Mouse (Mus musculus) urinary bladder, postnatal 36 days (tissue): Measurements from ENCODE around the gene Suz12.

Source experiments
- DNase-seq, 2 experiments: peaks; one replicate each; pipeline ENCODE4 v3.0.0; 2022; ENCODE audit warnings: low spot score in 2 of 2, mixed read lengths in 1 of 2

The Suz12 gene

GRCm38 (mm10) chr11:80072365-80072764 lies 79.5 kb downstream of the Suz12 start:
- no peak for DNase-seq

DNA sequence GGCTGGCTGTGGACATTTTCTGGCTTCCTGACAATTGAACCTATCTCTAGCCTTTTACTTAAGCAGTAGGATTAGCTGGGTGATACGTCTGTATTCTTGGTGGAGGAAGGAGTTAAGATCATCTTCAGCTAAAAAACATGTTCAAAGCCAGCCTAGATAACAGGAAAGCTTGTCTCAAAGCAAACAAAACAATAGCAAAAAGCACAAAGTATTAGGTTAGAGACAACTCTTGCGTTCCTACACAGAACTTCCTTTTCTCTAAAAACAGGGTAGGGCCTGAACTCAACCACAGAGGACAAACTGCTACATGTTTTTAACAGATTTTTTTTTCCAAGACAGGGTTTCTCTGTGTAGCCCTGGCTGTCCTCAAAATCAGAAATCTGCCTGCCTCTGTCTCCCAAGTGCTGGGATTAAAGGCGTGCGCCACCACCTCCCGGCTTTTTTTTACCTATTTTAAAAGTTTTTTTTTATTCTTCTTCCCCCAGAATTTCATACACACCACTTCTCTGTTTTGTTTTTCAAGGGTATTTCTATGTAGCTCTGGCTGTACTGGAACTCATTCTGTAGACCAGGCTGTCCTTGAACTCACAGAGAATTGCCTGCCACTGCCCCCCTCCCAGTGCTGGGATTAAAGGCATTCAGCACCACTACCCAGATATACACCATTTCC lies 82.8 kb downstream of the Suz12 start:
- DNase-seq = no peak

DNA sequence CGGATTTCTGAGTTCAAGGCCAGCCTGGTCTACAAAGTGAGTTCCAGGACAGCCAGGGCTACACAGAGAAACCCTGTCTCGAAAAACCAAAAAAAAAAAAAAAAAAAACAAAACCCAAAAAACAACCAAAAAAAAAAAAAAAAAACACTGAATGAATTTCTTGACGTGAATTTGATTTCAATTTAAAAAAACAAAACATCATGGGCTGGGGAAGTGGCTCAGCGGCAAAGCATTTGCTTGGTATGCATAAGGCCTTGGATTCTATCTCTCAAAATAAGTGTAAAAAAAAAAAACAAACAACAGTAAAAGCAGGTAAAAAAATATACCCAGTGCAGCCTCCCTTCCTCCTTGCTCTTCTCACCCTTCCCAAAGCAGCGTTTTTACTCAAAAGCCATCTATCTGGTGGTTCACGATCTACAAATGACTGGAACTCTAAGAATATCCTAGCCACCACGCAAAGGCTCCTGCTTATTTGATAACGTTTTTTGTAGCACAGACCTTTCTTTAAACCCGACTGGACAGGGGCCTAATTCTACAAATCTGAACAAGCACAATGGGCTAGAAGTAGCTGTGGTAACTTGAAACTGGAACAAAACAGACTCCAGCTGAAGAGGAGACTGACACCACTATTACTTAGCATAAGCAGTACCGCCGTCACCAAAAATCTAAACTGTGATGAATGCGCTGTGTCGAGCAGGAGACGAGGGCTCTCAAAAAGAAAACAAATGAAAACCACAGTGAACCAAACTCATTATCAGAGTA lies 85.1 kb downstream of the Suz12 start:
- no peak for DNase-seq

- DNase-seq = no peak
These were observed 85.9 kb downstream of the Suz12 start for GRCm38 (mm10) chr11:80078831-80079230.

GRCm38 (mm10) chr11:80079751-80080150 lies 86.8 kb downstream of the Suz12 start:
- DNase-seq = no peak

DNA sequence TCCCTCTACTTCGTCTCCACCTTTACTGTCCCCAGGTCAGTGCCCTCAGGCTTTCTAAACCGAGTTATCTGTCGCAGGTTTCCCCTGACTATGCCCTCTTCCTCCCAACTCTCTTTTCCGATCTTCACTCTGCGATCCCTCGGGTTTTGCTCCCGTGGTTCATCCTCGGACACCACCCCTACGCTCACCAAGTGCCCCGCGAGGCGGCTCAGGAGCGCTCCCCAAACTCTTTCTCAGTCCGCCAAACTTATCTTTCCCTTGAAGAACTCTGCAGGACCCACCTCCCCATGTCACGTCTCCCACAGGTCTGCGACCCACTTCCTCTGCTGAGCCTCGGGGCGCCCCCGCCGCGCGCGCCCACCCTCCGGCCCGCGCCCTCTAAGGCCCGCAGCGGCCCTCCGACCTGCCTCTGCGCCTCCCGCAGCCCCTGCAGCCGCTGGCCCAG lies 87.5 kb downstream of the Suz12 start:
- DNase-seq = peak in 1 of 2 experiments; percentile 29

DNA sequence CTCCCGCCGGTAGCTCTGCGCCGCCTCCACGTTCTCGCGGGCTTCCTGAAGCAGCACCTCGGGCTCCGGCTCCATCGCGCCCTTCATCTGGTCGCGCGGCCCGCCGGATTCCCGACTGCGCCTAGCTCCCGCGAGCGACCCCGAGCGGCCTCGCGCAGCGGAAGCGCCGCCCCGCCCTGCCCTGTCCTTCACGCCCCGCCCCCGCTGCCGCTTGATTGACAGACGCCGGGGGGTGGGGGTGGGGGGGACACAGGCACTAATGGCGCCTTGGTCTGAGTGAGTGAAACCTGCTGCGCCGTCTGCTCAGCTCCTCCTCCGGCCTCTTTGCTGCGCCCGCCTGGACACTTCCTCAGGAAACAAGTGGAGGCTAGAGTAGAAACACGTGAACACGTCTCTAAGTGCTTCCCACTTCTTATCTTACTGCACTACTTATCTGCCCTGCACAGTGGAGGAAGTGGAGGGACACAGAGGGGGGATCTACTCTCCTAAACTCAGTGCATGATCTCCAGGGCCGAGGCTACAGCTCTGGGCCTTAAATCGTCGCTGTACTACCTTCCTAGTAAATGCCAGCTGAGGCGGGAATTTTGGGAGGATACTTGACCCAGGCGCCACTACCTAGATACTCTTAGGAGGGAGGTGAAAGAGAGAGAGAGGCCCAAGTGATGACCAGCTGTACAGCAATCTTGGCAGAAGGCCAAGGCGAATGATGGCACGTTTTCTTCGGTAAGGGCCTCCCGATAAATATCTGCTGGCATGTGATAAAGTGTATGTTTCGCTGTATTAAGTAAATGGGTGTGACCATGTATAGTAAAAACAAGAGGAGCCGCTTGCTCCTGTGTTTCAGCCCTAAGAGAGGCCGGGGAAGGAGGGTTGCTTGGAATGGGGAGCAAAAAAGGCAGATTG lies 88.2 kb downstream of the Suz12 start, which contains the start of gene Crlf3:
Gene Crlf3 (minus strand): TSS at position 166 of the 903 bp plus-strand sequence.
- peak; percentile 91 to 93 for DNase-seq

GRCm38 (mm10) chr11:80081786-80082319 lies 88.9 kb downstream of the Suz12 start:
- no peak for DNase-seq
